Comparison of ENCODE assay signal across 13 mouse cellular contexts in the genomic region with DNA sequence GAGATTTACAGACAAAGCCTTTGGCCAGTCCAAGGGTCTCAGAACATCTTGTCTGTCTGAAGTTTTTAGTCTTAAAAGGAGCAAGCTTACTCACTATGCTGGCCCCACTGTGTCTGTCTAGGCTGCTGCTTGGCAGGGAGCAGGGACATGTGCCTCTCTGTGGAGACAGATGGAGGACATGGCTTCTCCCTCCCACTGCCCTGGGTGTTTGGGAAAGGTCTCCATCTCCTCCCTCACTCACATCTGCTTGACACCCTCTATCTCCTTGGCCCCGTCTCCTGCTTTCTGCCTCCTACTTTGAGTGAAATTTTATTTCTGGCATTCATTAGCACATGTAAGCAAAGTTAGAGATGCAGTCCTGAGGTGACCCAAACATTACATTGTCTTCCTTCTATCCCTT.
"Had no signal": no experiment of that assay in that cellular context is flagged by ENCODE, and none has a peak within 500 bp of the region (broad histone marks: within the 10 kb centered on the region; RNA-seq: fewer than 3 reads in every experiment).

No protein-coding gene starts in this region.

- H3K4me3 ChIP-seq: left cerebral cortex, adult 2 months; limb, embryonic 10.5 days; liver, embryonic 15.5 days; midbrain, embryonic 13.5 days; myocyte; neural tube, embryonic 15.5 days had no signal

- H3K27ac ChIP-seq: kidney, postnatal 0 days; left cerebral cortex, adult 2 months; limb, embryonic 10.5 days; liver, embryonic 15.5 days; midbrain, embryonic 13.5 days; neural tube, embryonic 15.5 days had no signal

- DNase-seq: kidney, adult 11 months; kidney, adult 9 months; kidney, postnatal 36 days; lung, adult 2 months; lung, postnatal 36 days; thymus, postnatal 4 days had no signal
